Mouse (Mus musculus): ENCODE results near the gene Shld2. TPM values are rescaled to one million over a fixed set of nuclear protein-coding genes. Genes with fewer than 3 reads are reported as not detected.

Gene Shld2
- polyA plus RNA-seq, 1 experiment = 5.0 TPM

GRCm38 (mm10) chr14:34221416-34222077 lies 88.7 kb downstream of the Shld2 start:
- no peak for DNase-seq (ENCODE audit: low spot score)

GRCm38 (mm10) chr14:34220426-34220825 lies 89.9 kb downstream of the Shld2 start:
- DNase-seq (ENCODE audit: low spot score) = no peak

GRCm38 (mm10) chr14:34219786-34220198 lies 90.5 kb downstream of the Shld2 start:
- no peak for DNase-seq (ENCODE audit: low spot score)

GRCm38 (mm10) chr14:34219295-34219694 lies 91.0 kb downstream of the Shld2 start, which contains the start of gene Syt15:
Gene Syt15, plus strand, starts transcription at chr14:34219595.
- no peak for DNase-seq (ENCODE audit: low spot score)

GRCm38 (mm10) chr14:34215451-34216127 lies 94.7 kb downstream of the Shld2 start:
- no peak for DNase-seq (ENCODE audit: low spot score)

GRCm38 (mm10) chr14:34209942-34210341 lies 100.4 kb downstream of the Shld2 start:
- no peak for DNase-seq (ENCODE audit: low spot score)

GRCm38 (mm10) chr14:34209080-34209479 lies 101.2 kb downstream of the Shld2 start:
- no peak for DNase-seq (ENCODE audit: low spot score)

- no peak for DNase-seq (ENCODE audit: low spot score)
These were observed 101.6 kb downstream of the Shld2 start for GRCm38 (mm10) chr14:34208651-34209050.

GRCm38 (mm10) chr14:34207996-34208395 lies 102.3 kb downstream of the Shld2 start:
- DNase-seq (ENCODE audit: low spot score) = no peak

GRCm38 (mm10) chr14:34201231-34202035 lies 108.9 kb downstream of the Shld2 start, which contains the start of gene Gprin2:
Gene Gprin2, minus strand, starts transcription at chr14:34201653.
- no peak for DNase-seq (ENCODE audit: low spot score)

GRCm38 (mm10) chr14:34200738-34201230 lies 109.5 kb downstream of the Shld2 start:
- no peak for DNase-seq (ENCODE audit: low spot score)

GRCm38 (mm10) chr14:34196706-34197105 lies 113.6 kb downstream of the Shld2 start:
- no peak for DNase-seq (ENCODE audit: low spot score)

- no peak for DNase-seq (ENCODE audit: low spot score)
These were observed 114.8 kb downstream of the Shld2 start for GRCm38 (mm10) chr14:34195466-34195865.

- DNase-seq (ENCODE audit: low spot score) = no peak
These were observed 116.4 kb downstream of the Shld2 start for GRCm38 (mm10) chr14:34193879-34194278.

GRCm38 (mm10) chr14:34190361-34190760 lies 119.9 kb downstream of the Shld2 start:
- DNase-seq (ENCODE audit: low spot score) = no peak

- DNase-seq (ENCODE audit: low spot score) = no peak
These were observed 121.7 kb downstream of the Shld2 start for GRCm38 (mm10) chr14:34188629-34189028.

Other genes with a start within 250 kb of the Shld2 start
- gene Anxa8, start 224.5 kb downstream of the Shld2 start, polyA plus RNA-seq (2012; rRNA removed) = 39.5 and 42.4 TPM in 2 replicates
- 12.5 and 14.3 TPM in 2 replicates for gene A630023A22Rik, start 207.7 kb downstream of the Shld2 start, polyA plus RNA-seq (2012; rRNA removed)
- gene Npy4r, start 158.0 kb downstream of the Shld2 start, polyA plus RNA-seq (2012; rRNA removed) = 25.1 and 34.7 TPM in 2 replicates
- 0.30 and 0.72 TPM in 2 replicates for gene Gprin2, start 108.8 kb downstream of the Shld2 start, polyA plus RNA-seq (2012; rRNA removed)
- 10.6 and 13.7 TPM in 2 replicates for gene Syt15, start 90.9 kb downstream of the Shld2 start, polyA plus RNA-seq (2012; rRNA removed)
- gene Glud1, start 234 bp upstream of the Shld2 start, polyA plus RNA-seq (2012; rRNA removed) = 115 and 123 TPM in 2 replicates
- 714 and 1,004 TPM in 2 replicates for gene Fam25c, start 44.9 kb upstream of the Shld2 start, polyA plus RNA-seq (2012; rRNA removed)
- 35.6 and 50.1 TPM in 2 replicates for gene Sncg, start 64.3 kb upstream of the Shld2 start, polyA plus RNA-seq (2012; rRNA removed)
- gene Mmrn2, start 65.0 kb upstream of the Shld2 start, polyA plus RNA-seq (2012; rRNA removed) = 8.0 and 14.0 TPM in 2 replicates
- gene Bmpr1a, start 192.8 kb upstream of the Shld2 start, polyA plus RNA-seq (2012; rRNA removed) = 47.7 and 56.2 TPM in 2 replicates
- 0.08 TPM in 1 of 2 replicates, not detected in the other for gene 9230112D13Rik, start 212.3 kb upstream of the Shld2 start, polyA plus RNA-seq (2012; rRNA removed)